Mouse (Mus musculus) G1E (cell line): ENCODE data around the gene Defa23. TPM values are rescaled to one million over a fixed set of nuclear protein-coding genes. Genes with fewer than 3 reads are reported as not detected.

ENCODE experiments used
- polyA plus RNA-seq: library from polyadenylated mRNA; stranded (reverse); fragments of >175 nt; gene quantifications from 2 replicates; pipeline ENCODE4 v1.2.3, GENCODE M21; 2012
- total RNA-seq, 2 experiments: library from RNA; stranded (forward) in 1 of 2; stranded (reverse) in 1 of 2; fragments of 200-1000 nt in 1 of 2; fragments of >200 nt in 1 of 2; fragmentation: Nextera tagmentation in 1 of 2; gene quantifications; 2 replicates each; pipeline ENCODE4 v1.2.3; 2014 to 2017

The Defa23 gene
- total and polyA plus RNA-seq, 3 experiments, result not detected

Other genes starting within 250 kb of the Defa23 start
- gene Defb33, start 162.4 kb upstream of the Defa23 start, total RNA-seq (2014; fragmentation: Nextera tagmentation), result not detected in 2 replicates
- gene Defb33, start 162.4 kb upstream of the Defa23 start, total RNA-seq (2017), result not detected in 2 replicates
- gene Defb33, start 162.4 kb upstream of the Defa23 start, polyA plus RNA-seq, result not detected in 2 replicates
- not detected in 2 replicates for gene Gm15056, start 152.4 kb upstream of the Defa23 start, total RNA-seq (2014; fragmentation: Nextera tagmentation)
- not detected in 2 replicates for gene Gm15056, start 152.4 kb upstream of the Defa23 start, total RNA-seq (2017)
- gene Gm15056, start 152.4 kb upstream of the Defa23 start, polyA plus RNA-seq, result not detected in 2 replicates
- not detected in 2 replicates for gene Gm6040, start 133.0 kb upstream of the Defa23 start, total RNA-seq (2014; fragmentation: Nextera tagmentation)
- gene Gm6040, start 133.0 kb upstream of the Defa23 start, total RNA-seq (2017), result not detected in 2 replicates
- gene Gm6040, start 133.0 kb upstream of the Defa23 start, polyA plus RNA-seq, result not detected in 2 replicates
- not detected in 2 replicates for gene AY761185, start 110.3 kb upstream of the Defa23 start, total RNA-seq (2014; fragmentation: Nextera tagmentation)
- not detected in 2 replicates for gene AY761185, start 110.3 kb upstream of the Defa23 start, total RNA-seq (2017)
- not detected in 2 replicates for gene AY761185, start 110.3 kb upstream of the Defa23 start, polyA plus RNA-seq
- gene Defa21, start 29.5 kb upstream of the Defa23 start, total RNA-seq (2014; fragmentation: Nextera tagmentation), result not detected in 2 replicates
- not detected in 2 replicates for gene Defa21, start 29.5 kb upstream of the Defa23 start, total RNA-seq (2017)
- not detected in 2 replicates for gene Defa21, start 29.5 kb upstream of the Defa23 start, polyA plus RNA-seq
- gene Defa35, start 10.0 kb downstream of the Defa23 start, total RNA-seq (2014; fragmentation: Nextera tagmentation), result not detected in 2 replicates
- not detected in 2 replicates for gene Defa35, start 10.0 kb downstream of the Defa23 start, total RNA-seq (2017)
- gene Defa35, start 10.0 kb downstream of the Defa23 start, polyA plus RNA-seq, result not detected in 2 replicates
- not detected in 2 replicates for gene Defa25, start 29.4 kb downstream of the Defa23 start, total RNA-seq (2014; fragmentation: Nextera tagmentation)
- not detected in 2 replicates for gene Defa25, start 29.4 kb downstream of the Defa23 start, total RNA-seq (2017)
- gene Defa25, start 29.4 kb downstream of the Defa23 start, polyA plus RNA-seq, result not detected in 2 replicates
- gene Gm14851, start 41.0 kb downstream of the Defa23 start, total RNA-seq (2014; fragmentation: Nextera tagmentation), result not detected in 2 replicates
- not detected in 2 replicates for gene Gm14851, start 41.0 kb downstream of the Defa23 start, total RNA-seq (2017)
- not detected in 2 replicates for gene Gm14851, start 41.0 kb downstream of the Defa23 start, polyA plus RNA-seq
- gene Defa30, start 79.6 kb downstream of the Defa23 start, total RNA-seq (2014; fragmentation: Nextera tagmentation), result not detected in 2 replicates
- gene Defa30, start 79.6 kb downstream of the Defa23 start, total RNA-seq (2017), result not detected in 2 replicates
- not detected in 2 replicates for gene Defa30, start 79.6 kb downstream of the Defa23 start, polyA plus RNA-seq
- gene Defa22, start 107.2 kb downstream of the Defa23 start, total RNA-seq (2014; fragmentation: Nextera tagmentation), result not detected in 2 replicates
- not detected in 2 replicates for gene Defa22, start 107.2 kb downstream of the Defa23 start, total RNA-seq (2017)
- not detected in 2 replicates for gene Defa22, start 107.2 kb downstream of the Defa23 start, polyA plus RNA-seq
- gene Defa31, start 136.6 kb downstream of the Defa23 start, total RNA-seq (2014; fragmentation: Nextera tagmentation), result not detected in 2 replicates
- not detected in 2 replicates for gene Defa31, start 136.6 kb downstream of the Defa23 start, total RNA-seq (2017)
- gene Defa31, start 136.6 kb downstream of the Defa23 start, polyA plus RNA-seq, result not detected in 2 replicates
- gene Gm15293, start 146.5 kb downstream of the Defa23 start, total RNA-seq (2014; fragmentation: Nextera tagmentation), result not detected in 2 replicates
- not detected in 2 replicates for gene Gm15293, start 146.5 kb downstream of the Defa23 start, total RNA-seq (2017)
- gene Gm15293, start 146.5 kb downstream of the Defa23 start, polyA plus RNA-seq, result not detected in 2 replicates
- not detected in 2 replicates for gene Gm15292, start 194.7 kb downstream of the Defa23 start, total RNA-seq (2014; fragmentation: Nextera tagmentation)
- gene Gm15292, start 194.7 kb downstream of the Defa23 start, total RNA-seq (2017), result not detected in 2 replicates
- not detected in 2 replicates for gene Gm15292, start 194.7 kb downstream of the Defa23 start, polyA plus RNA-seq